Mouse (Mus musculus): ENCODE data around the gene Tmem106a. TPM values are rescaled to one million over a fixed set of nuclear protein-coding genes. Genes with fewer than 3 reads are reported as not detected.

The Tmem106a gene
- 29.5 and 37.1 TPM in 2 replicates for polyA plus RNA-seq (2012; rRNA removed)

- peak; percentile 66 for DNase-seq
- peaks cover 25% of the 10 kb centered on the region for H3K36me3 ChIP-seq (ENCODE audit: control insufficient read depth, insufficient read depth, low read length)
- WGBS: 23% methylated on average over 31 of the region's 31 CpGs
Observed at GRCm38 (mm10) chr11:101582054-101583035, at the start of gene Tmem106a. Gene Tmem106a, plus strand, starts transcription at chr11:101582242.

GRCm38 (mm10) chr11:101543533-101543932 lies 38.5 kb upstream of the Tmem106a start:
- Histone ChIP-seq H3K27me3 (ENCODE audit: control insufficient read depth, insufficient read depth, low read length) (no peaks in the 10 kb centered on the region), H3K27ac (ENCODE audit: control insufficient read depth, insufficient read depth, low read length) (no peak overlapping the region), H3K4me3 (ENCODE audit: control insufficient read depth, insufficient read depth, low read length) (no peak overlapping the region), H3K4me1 (replicated peaks; ENCODE audit: control insufficient read depth, insufficient read depth, low read length) (no peaks in the 10 kb centered on the region), H3K36me3 (ENCODE audit: control insufficient read depth, insufficient read depth, low read length) (no peaks in the 10 kb centered on the region)
- TF ChIP-seq POLR2A (IDR thresholded peaks at IDR 0.05; ENCODE audit: control insufficient read depth, extremely low read depth, insufficient read depth, low read length, poor library complexity) (no peak), CTCF (IDR thresholded peaks at IDR 0.05; ENCODE audit: borderline replicate concordance, control insufficient read depth, extremely low read depth, insufficient read depth, low read length, poor library complexity) (no peak)
- 94% methylated on average over 9 of the region's 9 CpGs for WGBS
- no peak for DNase-seq

More at GRCm38 (mm10) chr11:101582054-101583035, at the start of gene Tmem106a:
- TF ChIP-seq POLR2A (IDR thresholded peaks at IDR 0.05; ENCODE audit: control insufficient read depth, extremely low read depth, insufficient read depth, low read length, poor library complexity) (no peak), CTCF (IDR thresholded peaks at IDR 0.05; ENCODE audit: borderline replicate concordance, control insufficient read depth, extremely low read depth, insufficient read depth, low read length, poor library complexity) (no peak)
- Histone ChIP-seq H3K4me3 (ENCODE audit: control insufficient read depth, insufficient read depth, low read length) (peak within 1 kb of the TSS; percentile 62), H3K27ac (ENCODE audit: control insufficient read depth, insufficient read depth, low read length) (no peak within 1 kb of the TSS; the same call in 1 of the 2 replicates), H3K4me1 (replicated peaks; ENCODE audit: control insufficient read depth, insufficient read depth, low read length) (peaks cover 4% of the 10 kb centered on the region; the same call in 1 of the 2 replicates), H3K27me3 (ENCODE audit: control insufficient read depth, insufficient read depth, low read length) (no peaks in the 10 kb centered on the region)

GRCm38 (mm10) chr11:101544132-101544531 lies 37.9 kb upstream of the Tmem106a start:
- TF ChIP-seq CTCF (IDR thresholded peaks at IDR 0.05; ENCODE audit: borderline replicate concordance, control insufficient read depth, extremely low read depth, insufficient read depth, low read length, poor library complexity) (no peak), POLR2A (IDR thresholded peaks at IDR 0.05; ENCODE audit: control insufficient read depth, extremely low read depth, insufficient read depth, low read length, poor library complexity) (no peak)
- no peak for DNase-seq
- Histone ChIP-seq H3K27me3 (ENCODE audit: control insufficient read depth, insufficient read depth, low read length) (no peaks in the 10 kb centered on the region), H3K27ac (ENCODE audit: control insufficient read depth, insufficient read depth, low read length) (no peak overlapping the region), H3K4me3 (ENCODE audit: control insufficient read depth, insufficient read depth, low read length) (no peak overlapping the region), H3K36me3 (ENCODE audit: control insufficient read depth, insufficient read depth, low read length) (no peaks in the 10 kb centered on the region), H3K4me1 (replicated peaks; ENCODE audit: control insufficient read depth, insufficient read depth, low read length) (no peaks in the 10 kb centered on the region)
- WGBS: 86% methylated on average over 1 of the region's 1 CpGs

- Histone ChIP-seq H3K27ac (ENCODE audit: control insufficient read depth, insufficient read depth, low read length) (no peak overlapping the region), H3K36me3 (ENCODE audit: control insufficient read depth, insufficient read depth, low read length) (no peaks in the 10 kb centered on the region), H3K27me3 (ENCODE audit: control insufficient read depth, insufficient read depth, low read length) (no peaks in the 10 kb centered on the region), H3K4me3 (ENCODE audit: control insufficient read depth, insufficient read depth, low read length) (no peak overlapping the region), H3K4me1 (replicated peaks; ENCODE audit: control insufficient read depth, insufficient read depth, low read length) (peaks cover 3% of the 10 kb centered on the region)
- no peak for DNase-seq
- TF ChIP-seq POLR2A (IDR thresholded peaks at IDR 0.05; ENCODE audit: control insufficient read depth, extremely low read depth, insufficient read depth, low read length, poor library complexity) (no peak), CTCF (IDR thresholded peaks at IDR 0.05; ENCODE audit: borderline replicate concordance, control insufficient read depth, extremely low read depth, insufficient read depth, low read length, poor library complexity) (no peak)
Observed at GRCm38 (mm10) chr11:101548526-101548925, 33.5 kb upstream of the Tmem106a start.

- Histone ChIP-seq H3K4me3 (ENCODE audit: control insufficient read depth, insufficient read depth, low read length) (peak within 1 kb of the TSS; percentile 88), H3K36me3 (ENCODE audit: control insufficient read depth, insufficient read depth, low read length) (peaks cover 5% of the 10 kb centered on the region; the same call in 1 of the 2 replicates), H3K27me3 (ENCODE audit: control insufficient read depth, insufficient read depth, low read length) (no peaks in the 10 kb centered on the region), H3K4me1 (replicated peaks; ENCODE audit: control insufficient read depth, insufficient read depth, low read length) (peaks cover 5% of the 10 kb centered on the region), H3K27ac (ENCODE audit: control insufficient read depth, insufficient read depth, low read length) (peak within 1 kb of the TSS; percentile 91)
- TF ChIP-seq POLR2A (IDR thresholded peaks at IDR 0.05; ENCODE audit: control insufficient read depth, extremely low read depth, insufficient read depth, low read length, poor library complexity) (0 out of 2 replicates have a peak, but pooled peaks have one; percentile 14), CTCF (IDR thresholded peaks at IDR 0.05; ENCODE audit: borderline replicate concordance, control insufficient read depth, extremely low read depth, insufficient read depth, low read length, poor library complexity) (peak; percentile 40; the same call in 1 of the 2 replicates)
- DNase-seq: peak; percentile 83
- WGBS: under 1% methylated on average over 43 of the region's 43 CpGs
Observed at GRCm38 (mm10) chr11:101551751-101552475, 30.1 kb upstream of the Tmem106a start, which contains the start of the genes Brca1 and Nbr1. Gene Brca1, minus strand, starts transcription at chr11:101551955. Gene Nbr1, plus strand, starts transcription at chr11:101552149.
